ENCODE assay signal across 8 mouse cellular contexts in the genomic region with DNA sequence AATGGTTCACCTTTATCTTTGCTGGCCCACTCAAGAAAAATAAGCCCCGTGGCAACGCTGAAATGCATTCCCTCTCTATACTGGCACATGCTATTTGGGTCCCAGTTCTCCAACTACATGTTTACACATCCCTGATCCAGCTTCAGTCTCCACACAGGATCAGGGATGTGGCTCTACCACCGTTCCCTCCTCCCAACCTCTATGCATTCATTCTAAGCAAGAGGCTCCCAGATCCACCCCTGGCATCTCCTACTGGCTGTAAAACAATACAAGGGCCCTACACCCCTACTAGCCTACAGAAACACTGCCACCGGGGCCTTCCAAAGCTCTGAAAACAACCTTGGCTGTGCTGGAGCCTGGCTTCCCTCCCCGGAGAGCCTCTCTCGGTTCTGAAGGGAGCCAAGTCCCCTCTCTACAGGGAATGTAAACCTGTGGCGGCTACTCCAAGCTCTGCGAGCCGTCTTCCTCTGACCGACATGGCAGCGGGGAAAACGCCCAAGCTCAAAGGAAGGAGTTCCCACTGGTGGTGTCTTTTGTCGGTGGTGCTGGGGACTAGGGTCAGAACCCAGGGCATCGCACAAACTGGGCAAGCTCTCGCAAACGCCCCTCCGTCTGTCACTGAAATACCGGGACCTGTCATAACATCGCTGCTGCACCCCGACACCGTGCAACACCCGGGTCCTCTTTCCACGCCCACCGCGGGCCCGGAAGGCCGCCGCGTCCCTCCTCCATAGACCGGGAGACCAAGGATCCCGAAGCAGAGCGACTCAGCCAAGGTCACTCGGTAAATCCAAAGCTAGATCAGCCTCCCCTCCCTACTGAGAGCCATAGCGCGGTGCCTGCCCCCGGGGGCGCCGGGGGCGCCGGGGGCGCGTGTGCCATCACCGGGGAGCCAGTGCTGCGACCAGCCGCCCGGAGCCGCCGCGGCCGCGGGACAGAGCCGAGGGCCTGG. TPM values are rescaled to one million over a fixed set of nuclear protein-coding genes. Genes with fewer than 3 reads are reported as not detected.
DNase-seq lines count a peak whose midpoint lies in the region; ATAC-seq and TF ChIP-seq lines count a peak whose summit lies in the region.

A gene (plus strand): TSS at position 889 of the 952 bp plus-strand sequence.

- H3K4me3 ChIP-seq in embryonic facial prominence, embryonic 13.5 days, result peak within 1 kb of the TSS; percentile 100
- peak within 1 kb of the TSS; percentile 100 for H3K4me3 ChIP-seq in heart, embryonic 11.5 days (ENCODE audit: low read depth, low read length)
- peak within 1 kb of the TSS; percentile 80 for H3K4me3 ChIP-seq in kidney, embryonic 15.5 days (replicated peaks)
- H3K4me3 ChIP-seq in liver, embryonic 12.5 days, result peak within 1 kb of the TSS; percentile 99
- H3K4me3 ChIP-seq in myocyte, result peak within 1 kb of the TSS; percentile 95

- in situ Hi-C loops in Patski (cut with MboI; ENCODE audit: low pct_unique_long_range_greater_than_20kb), result no loop called here

- H3K27me3 ChIP-seq in Patski (no peaks in the 10 kb centered on the region), myocyte (ENCODE audit: control insufficient read depth, insufficient read depth, insufficient read length) (no peaks in the 10 kb centered on the region)
- H3K27me3 ChIP-seq in embryonic facial prominence, embryonic 13.5 days, result no peaks in the 10 kb centered on the region
- H3K27me3 ChIP-seq in heart, embryonic 11.5 days (ENCODE audit: control insufficient read depth, insufficient read depth, low read length), result no peaks in the 10 kb centered on the region
- no peaks in the 10 kb centered on the region for H3K27me3 ChIP-seq in kidney, embryonic 15.5 days
- no peaks in the 10 kb centered on the region for H3K27me3 ChIP-seq in liver, embryonic 12.5 days (replicated peaks)

- H3K36me3 ChIP-seq in embryonic facial prominence, embryonic 13.5 days, result peaks cover 18% of the 10 kb centered on the region
- no peaks in the 10 kb centered on the region for H3K36me3 ChIP-seq in heart, embryonic 11.5 days (ENCODE audit: control insufficient read depth, insufficient read depth, low read length)
- peaks cover 10% of the 10 kb centered on the region; the same call in 1 of the 2 replicates for H3K36me3 ChIP-seq in kidney, embryonic 15.5 days
- H3K36me3 ChIP-seq in liver, embryonic 12.5 days, result peaks cover 24% of the 10 kb centered on the region
- peaks cover 8% of the 10 kb centered on the region for H3K36me3 ChIP-seq in myocyte (ENCODE audit: control insufficient read depth, insufficient read depth)

- peak within 1 kb of the TSS; percentile 97 for H3K9ac ChIP-seq in embryonic facial prominence, embryonic 13.5 days
- peak within 1 kb of the TSS; percentile 91 for H3K9ac ChIP-seq in heart, embryonic 11.5 days (ENCODE audit: low read depth, low read length)
- peak within 1 kb of the TSS; percentile 90 for H3K9ac ChIP-seq in kidney, embryonic 15.5 days
- peak within 1 kb of the TSS; percentile 96 for H3K9ac ChIP-seq in liver, embryonic 12.5 days

- TF ChIP-seq POLR2A in myocyte (IDR thresholded peaks at IDR 0.05; ENCODE audit: insufficient read length, low read depth), result no peak

- CTCF ChIA-PET in Patski (lab: Charles Lee), result interaction anchor here (2.5 kb wide), 1 partner anchor 20 kb away, joined by 8 read pairs; no protein-coding TSS in a partner anchor

- peak within 1 kb of the TSS; percentile 97 for H3K27ac ChIP-seq in embryonic facial prominence, embryonic 13.5 days
- peak within 1 kb of the TSS; percentile 92 for H3K27ac ChIP-seq in heart, embryonic 11.5 days (ENCODE audit: low read depth, low read length)
- peak within 1 kb of the TSS; percentile 99 for H3K27ac ChIP-seq in kidney, embryonic 15.5 days
- H3K27ac ChIP-seq in liver, embryonic 12.5 days, result peak within 1 kb of the TSS; percentile 95

- peak; percentile 48 for ATAC-seq in Patski
- no peak for ATAC-seq in embryonic facial prominence, embryonic 13.5 days (ENCODE audit: insufficient number of reproducible peaks, insufficient read depth, low FRiP score, low TSS enrichment, low read depth)
- 0 out of 2 replicates have a peak, but pooled peaks have one; percentile 53 for ATAC-seq in heart, embryonic 11.5 days (replicated peaks; ENCODE audit: insufficient number of reproducible peaks, low FRiP score, low TSS enrichment)
- ATAC-seq in kidney, embryonic 15.5 days (replicated peaks; ENCODE audit: low FRiP score), result peak; percentile 49
- peak; percentile 71 for ATAC-seq in liver, embryonic 12.5 days

- H3K9me3 ChIP-seq in embryonic facial prominence, embryonic 13.5 days, result no peaks in the 10 kb centered on the region
- no peaks in the 10 kb centered on the region for H3K9me3 ChIP-seq in heart, embryonic 11.5 days (replicated peaks; ENCODE audit: control insufficient read depth, low read length)
- H3K9me3 ChIP-seq in kidney, embryonic 15.5 days (replicated peaks), result no peaks in the 10 kb centered on the region
- H3K9me3 ChIP-seq in liver, embryonic 12.5 days (replicated peaks), result no peaks in the 10 kb centered on the region

- POLR2A ChIA-PET in Patski (lab: Charles Lee), result interaction anchor here (0.5 to 1.9 kb wide), 6 partner anchors 11 to 173 kb away, joined by 3 to 6 read pairs (median 4); no protein-coding TSS in a partner anchor

- H3K79me2 ChIP-seq in myocyte (ENCODE audit: control insufficient read depth, insufficient read depth), result peaks cover 54% of the 10 kb centered on the region

- DNase-seq in CD4-positive, CD25-positive, alpha-beta regulatory T cell, adult 2 months (ENCODE audit: low read depth, low spot score), result peak; percentile 65
- DNase-seq in Patski (ENCODE audit: low read depth, low spot score), result no peak
- no peak for DNase-seq in yolk sac, embryonic 10.5 days (ENCODE audit: low spot score)

- H3K4me2 ChIP-seq in embryonic facial prominence, embryonic 13.5 days, result peak within 1 kb of the TSS; percentile 96
- peak within 1 kb of the TSS; percentile 95 for H3K4me2 ChIP-seq in heart, embryonic 11.5 days
- peak within 1 kb of the TSS; percentile 69 for H3K4me2 ChIP-seq in kidney, embryonic 15.5 days
- H3K4me2 ChIP-seq in liver, embryonic 12.5 days, result peak within 1 kb of the TSS; percentile 88
- H3K4me2 ChIP-seq in myocyte (ENCODE audit: low read depth), result peak within 1 kb of the TSS; percentile 95

- no peak for TF ChIP-seq CTCF in Patski (IDR thresholded peaks at IDR 0.05)

- WGBS in embryonic facial prominence, embryonic 13.5 days, result 4% methylated on average over 51 of the region's 52 CpGs
- 3% methylated on average over 52 of the region's 52 CpGs for WGBS in heart, embryonic 11.5 days (ENCODE audit: insufficient replicate concordance)
- 3% methylated on average over 46 of the region's 52 CpGs for WGBS in kidney, embryonic 15.5 days
- WGBS in liver, embryonic 12.5 days (ENCODE audit: insufficient replicate concordance), result 2% methylated on average over 52 of the region's 52 CpGs

- peak within 1 kb of the TSS; percentile 90 for H3ac ChIP-seq in myocyte (ENCODE audit: control insufficient read depth, insufficient read length)

- H3K4me1 ChIP-seq in embryonic facial prominence, embryonic 13.5 days, result peaks cover 30% of the 10 kb centered on the region
- peaks cover 19% of the 10 kb centered on the region; the same call in 1 of the 2 replicates for H3K4me1 ChIP-seq in heart, embryonic 11.5 days (ENCODE audit: control insufficient read depth, insufficient read depth, low read length)
- H3K4me1 ChIP-seq in kidney, embryonic 15.5 days, result peaks cover 33% of the 10 kb centered on the region
- peaks cover 35% of the 10 kb centered on the region for H3K4me1 ChIP-seq in liver, embryonic 12.5 days

TF ChIP-seq in myocyte, 11 proteins besides CTCF, POLR2A, EP300 and RAD21:
- TF ChIP-seq TCF3 (IDR thresholded peaks at IDR 0.05; ENCODE audit: insufficient read length, low read depth), result no peak
- TF ChIP-seq POLR2AphosphoS2 (IDR thresholded peaks at IDR 0.05; ENCODE audit: insufficient read length, low read depth), result peak; percentile 20

RNA-seq across cellular contexts. Expression of the gene that starts here (rescaled TPM):
- polyA plus RNA-seq in Patski (2021), result 69.4 TPM
- 88.4 and 91.9 TPM in 2 replicates for polyA plus RNA-seq in embryonic facial prominence, embryonic 13.5 days (2015; fragmentation: Nextera tagmentation; extraction: Ambion mirVana)
- polyA plus RNA-seq in heart, embryonic 11.5 days (2014; fragmentation: Nextera tagmentation; extraction: Ambion mirVana), result 58.9 and 68.6 TPM in 2 replicates
- polyA plus RNA-seq in kidney, embryonic 15.5 days (2015; fragmentation: Nextera tagmentation; extraction: Ambion mirVana), result 89.9 and 91.9 TPM in 2 replicates
- polyA plus RNA-seq in liver, embryonic 12.5 days (2016; fragmentation: Nextera tagmentation; extraction: Ambion mirVana), result 37.6 and 37.9 TPM in 2 replicates
- 40.9 TPM for polyA plus RNA-seq in myocyte (2012; fragmentation: generic; extraction: Trizol)
